Mouse (Mus musculus) left cerebral cortex, adult 6 months (tissue): ENCODE results near the gene Dusp23. TPM values are rescaled to one million over a fixed set of nuclear protein-coding genes. Genes with fewer than 3 reads are reported as not detected.

Experiments used
- long read RNA-seq, 2 experiments: library from polyadenylated mRNA; unstranded; transcript quantifications; one replicate each; pipeline ENCODE4 v2.0.0; 2019 to 2020
- polyA plus RNA-seq: library from polyadenylated mRNA; unstranded; fragments of <200 nt; fragmentation: Nextera tagmentation; gene quantifications from 2 replicates; pipeline ENCODE4 v1.2.3, GENCODE M21; 2021

The Dusp23 gene
- polyA plus RNA-seq: 9.6 and 10.7 TPM in 2 replicates
- long read RNA-seq, experiment 1, partial matches to known transcripts: 0 of 2 reads
- long read RNA-seq, experiment 1, other reads (novel, unspliced or antisense): 0 of 2 reads
- long read RNA-seq, experiment 2, transcript Dusp23-201 (2 exons, 1,410 nt): major isoform, 12 of 13 reads
- long read RNA-seq, experiment 2, partial matches to known transcripts: 1 of 13 reads
- long read RNA-seq, experiment 2, other reads (novel, unspliced or antisense): 0 of 13 reads

GRCm38 (mm10) chr1:172632451-172633326, at the start of gene Dusp23:
TSS of gene Dusp23 (minus strand) at chr1:172632962.

GRCm38 (mm10) chr1:172602326-172602725, 30.4 kb downstream of the Dusp23 start, which contains the start of gene Fcrl6:
TSS of gene Fcrl6 (minus strand) at chr1:172602551.

GRCm38 (mm10) chr1:172590385-172590784, 42.4 kb downstream of the Dusp23 start, which contains the start of gene Slamf8:
TSS of gene Slamf8 (minus strand) at chr1:172590568.

Other genes starting within 250 kb of the Dusp23 start
- gene Slamf9, start 157.6 kb downstream of the Dusp23 start, polyA plus RNA-seq: 1.7 and 2.5 TPM in 2 replicates
- 1.2 and 2.2 TPM in 2 replicates for gene Igsf9, start 151.2 kb downstream of the Dusp23 start, polyA plus RNA-seq
- gene Tagln2, start 132.9 kb downstream of the Dusp23 start, polyA plus RNA-seq: 7.8 and 11.2 TPM in 2 replicates
- 3.3 and 4.1 TPM in 2 replicates for gene Cfap45, start 112.2 kb downstream of the Dusp23 start, polyA plus RNA-seq
- 0.22 and 0.49 TPM in 2 replicates for gene Vsig8, start 77.0 kb downstream of the Dusp23 start, polyA plus RNA-seq
- gene Slamf8, start 42.4 kb downstream of the Dusp23 start, polyA plus RNA-seq: 0.25 and 0.33 TPM in 2 replicates
- 0.09 TPM in 1 of 2 replicates, not detected in the other for gene Fcrl6, start 30.4 kb downstream of the Dusp23 start, polyA plus RNA-seq
- not detected in 2 replicates for gene Crp, start 65.1 kb upstream of the Dusp23 start, polyA plus RNA-seq